Mouse (Mus musculus) MEL (cell line): ENCODE measurements at regions not wholly inside any gene's neighbourhood (a gene's known extent, or its start where the extent isn't known, plus 50 kb on each side); places are given as distances from the start of the nearest gene placed in this dataset.

Experiments used
- DNase-seq: peaks from one replicate; pipeline ENCODE4 v3.0.0; 2011; ENCODE audit warnings: low read depth, low spot score
- H3K27ac ChIP-seq: 2 replicates; pipeline ENCODE4 v1.5.1; 2012; ENCODE audit warnings: low read depth, mild to moderate bottlenecking, control low read depth, low read length, moderate library complexity; ENCODE audit not compliant: control insufficient read depth
- H3K27me3 ChIP-seq, 2 experiments: fragments of 150-350 bp in 1 of 2; sonication (generic) in 1 of 2; 2 replicates each; pipeline ENCODE4 v1.6.1; 2012; ENCODE audit warnings: low read length in 2 of 2, mild to moderate bottlenecking in 2 of 2, improper control_type of control experiment in 1 of 2, moderate library complexity in 1 of 2; ENCODE audit not compliant: insufficient read depth in 2 of 2, control insufficient read depth in 1 of 2
- H3K36me3 ChIP-seq, 2 experiments: 2 replicates each; pipeline ENCODE4 v1.6.1; 2012 to 2014; ENCODE audit warnings: low read length in 2 of 2, improper control_type of control experiment in 1 of 2, inconsistent platforms in 1 of 2, mild to moderate bottlenecking in 1 of 2; ENCODE audit not compliant: insufficient read depth in 2 of 2, control insufficient read depth in 1 of 2
- H3K4me1 ChIP-seq, 2 experiments: fragments of 150-350 bp in 1 of 2; sonication (generic) in 1 of 2; 2 replicates each; pipeline ENCODE4 v1.6.1; 2012; ENCODE audit warnings: low read length in 2 of 2, improper control_type of control experiment in 1 of 2, mild to moderate bottlenecking in 1 of 2; ENCODE audit not compliant: insufficient read depth in 2 of 2, control insufficient read depth in 1 of 2
- H3K4me3 ChIP-seq, 2 experiments: fragments of 150-350 bp in 1 of 2; sonication (generic) in 1 of 2; 2 replicates each; pipeline ENCODE4 v1.5.1; 2012; ENCODE audit warnings: low read depth in 2 of 2, low read length in 2 of 2, mild to moderate bottlenecking in 2 of 2, moderate library complexity in 2 of 2, control low read depth in 1 of 2, improper control_type of control experiment in 1 of 2; ENCODE audit not compliant: control insufficient read depth in 1 of 2, insufficient read depth in 1 of 2
- H3K79me2 ChIP-seq: 2 replicates; pipeline ENCODE4 v1.6.1; 2012; ENCODE audit warnings: mild to moderate bottlenecking, low read length, moderate library complexity; ENCODE audit not compliant: control insufficient read depth, poor library complexity, insufficient read depth
- H3K9ac ChIP-seq: 2 replicates; pipeline ENCODE4 v1.6.1; 2012; ENCODE audit warnings: low read depth, mild to moderate bottlenecking, control low read depth, low read length, moderate library complexity; ENCODE audit not compliant: control insufficient read depth, poor library complexity, severe bottlenecking
- H3K9me3 ChIP-seq: fragments of 150-350 bp; sonication (generic); replicated peaks from 2 replicates; pipeline ENCODE4 v1.6.1; 2012; ENCODE audit warnings: mild to moderate bottlenecking, low read length, improper control_type of control experiment, moderate library complexity; ENCODE audit not compliant: insufficient read depth
- CTCF ChIP-seq, 3 experiments: IDR thresholded peaks in 2 of 3; conservative IDR thresholded peaks in 1 of 3; 2 replicates each; pipeline ENCODE4 v1.5.1; 2011 to 2012; ENCODE audit warnings: low read length in 3 of 3, low read depth in 2 of 3, mild to moderate bottlenecking in 2 of 3, improper control_type of control experiment in 1 of 3, inconsistent platforms in 1 of 3, mixed read lengths in 1 of 3, moderate library complexity in 1 of 3; ENCODE audit not compliant: control insufficient read depth in 1 of 3, insufficient read depth in 1 of 3, poor library complexity in 1 of 3, severe bottlenecking in 1 of 3
- EP300 ChIP-seq, 2 experiments: IDR thresholded peaks; 2 replicates each; pipeline ENCODE4 v1.6.1; 2011; ENCODE audit warnings: improper control_type of control experiment in 2 of 2, low read length in 2 of 2, low read depth in 1 of 2, mild to moderate bottlenecking in 1 of 2
- ETS1 ChIP-seq: IDR thresholded peaks from 2 replicates; pipeline ENCODE4 v1.6.1; 2012; ENCODE audit warnings: low read depth, mild to moderate bottlenecking, inconsistent platforms, low read length, improper control_type of control experiment, moderate library complexity
- GABPA ChIP-seq: IDR thresholded peaks from 2 replicates; pipeline ENCODE4 v1.6.1; 2012; ENCODE audit warnings: low read depth, mild to moderate bottlenecking, inconsistent platforms, low read length, improper control_type of control experiment, moderate library complexity
- GATA1 ChIP-seq: IDR thresholded peaks from 2 replicates; pipeline ENCODE4 v1.6.1; 2011; ENCODE audit warnings: low read depth, low read length, improper control_type of control experiment
- HCFC1 ChIP-seq: IDR thresholded peaks from 2 replicates; pipeline ENCODE4 v1.6.1; 2012; ENCODE audit warnings: low read depth, mild to moderate bottlenecking, inconsistent platforms, low read length, improper control_type of control experiment, moderate library complexity
- JUND ChIP-seq: IDR thresholded peaks from 2 replicates; pipeline ENCODE4 v1.6.1; 2011; ENCODE audit warnings: low read depth, mild to moderate bottlenecking, improper control_type of control experiment, low read length
- KAT2A ChIP-seq: conservative IDR thresholded peaks from 2 replicates; pipeline ENCODE4 v1.6.1; 2012; ENCODE audit warnings: low read depth, low read length, improper control_type of control experiment, inconsistent platforms
- MAX ChIP-seq: IDR thresholded peaks from 2 replicates; pipeline ENCODE4 v1.6.1; 2011; ENCODE audit warnings: low read length, improper control_type of control experiment
- MAZ ChIP-seq: IDR thresholded peaks from 2 replicates; pipeline ENCODE4 v1.6.1; 2012; ENCODE audit warnings: low read depth, mild to moderate bottlenecking, inconsistent platforms, low read length, improper control_type of control experiment
- MEF2A ChIP-seq: IDR thresholded peaks from 2 replicates; pipeline ENCODE4 v1.6.1; 2014; ENCODE audit warnings: low read depth, mild to moderate bottlenecking, inconsistent platforms, low read length, improper control_type of control experiment; ENCODE audit not compliant: poor library complexity, insufficient replicate concordance, severe bottlenecking; ENCODE audit errors: extremely low read depth
- MXI1 ChIP-seq: IDR thresholded peaks from 2 replicates; pipeline ENCODE4 v1.6.1; 2011; ENCODE audit warnings: mild to moderate bottlenecking, low read depth, low read length, improper control_type of control experiment
- MYC ChIP-seq: IDR thresholded peaks from 2 replicates; pipeline ENCODE4 v1.6.1; 2011; ENCODE audit warnings: low read depth, mild to moderate bottlenecking, low read length, improper control_type of control experiment, moderate library complexity
- NRF1 ChIP-seq: IDR thresholded peaks from 2 replicates; pipeline ENCODE4 v1.6.1; 2014; ENCODE audit warnings: low read depth, mild to moderate bottlenecking, inconsistent platforms, low read length, improper control_type of control experiment, moderate library complexity; ENCODE audit not compliant: poor library complexity, insufficient read depth, severe bottlenecking
- POLR2A ChIP-seq, 2 experiments: IDR thresholded peaks; 2 replicates each; pipeline ENCODE4 v1.6.1; 2011 to 2012; ENCODE audit warnings: low read length in 2 of 2, mild to moderate bottlenecking in 2 of 2, control low read depth in 1 of 2, improper control_type of control experiment in 1 of 2, low read depth in 1 of 2, moderate library complexity in 1 of 2; ENCODE audit not compliant: control insufficient read depth in 1 of 2, insufficient read depth in 1 of 2, poor library complexity in 1 of 2
- POLR2AphosphoS2 ChIP-seq: IDR thresholded peaks from 2 replicates; pipeline ENCODE4 v1.6.1; 2011; ENCODE audit warnings: low read length, improper control_type of control experiment
- POLR2AphosphoS5 ChIP-seq: IDR thresholded peaks from 2 replicates; pipeline ENCODE4 v1.6.1; 2012; ENCODE audit warnings: low read depth, borderline replicate concordance, mild to moderate bottlenecking, inconsistent platforms, low read length, moderate library complexity, mixed read lengths
- RAD21 ChIP-seq: IDR thresholded peaks from 2 replicates; pipeline ENCODE4 v1.6.1; 2011; ENCODE audit warnings: mild to moderate bottlenecking, low read depth, low read length, improper control_type of control experiment
- RCOR1 ChIP-seq: IDR thresholded peaks from 2 replicates; pipeline ENCODE4 v1.6.1; 2012; ENCODE audit warnings: low read depth, mild to moderate bottlenecking, inconsistent platforms, low read length, improper control_type of control experiment
- SIN3A ChIP-seq: IDR thresholded peaks from 2 replicates; pipeline ENCODE4 v1.6.1; 2012; ENCODE audit warnings: low read length, improper control_type of control experiment, inconsistent platforms
- TAL1 ChIP-seq: IDR thresholded peaks from 2 replicates; pipeline ENCODE4 v1.6.1; 2012; ENCODE audit warnings: mild to moderate bottlenecking, inconsistent platforms, low read length, moderate library complexity, mixed read lengths
- TBP ChIP-seq: IDR thresholded peaks from 2 replicates; pipeline ENCODE4 v1.8.0; 2011; ENCODE audit warnings: low read depth, low read length, improper control_type of control experiment
- TCF12 ChIP-seq: IDR thresholded peaks from 2 replicates; pipeline ENCODE4 v1.6.1; 2014; ENCODE audit warnings: low read depth, mild to moderate bottlenecking, inconsistent platforms, low read length, improper control_type of control experiment, moderate library complexity
- UBTF ChIP-seq: IDR thresholded peaks from 2 replicates; pipeline ENCODE4 v1.6.1; 2012; ENCODE audit warnings: low read depth, mild to moderate bottlenecking, inconsistent platforms, low read length, improper control_type of control experiment, moderate library complexity, borderline replicate concordance; ENCODE audit not compliant: insufficient read depth
- USF1 ChIP-seq: IDR thresholded peaks from 2 replicates; pipeline ENCODE4 v1.6.1; 2014; ENCODE audit warnings: low read depth, mild to moderate bottlenecking, inconsistent platforms, low read length, improper control_type of control experiment, moderate library complexity
- USF2 ChIP-seq, 2 experiments: IDR thresholded peaks; 2 replicates each; pipeline ENCODE4 v1.6.1; 2011 to 2012; ENCODE audit warnings: improper control_type of control experiment in 2 of 2, low read length in 2 of 2, borderline replicate concordance in 1 of 2, inconsistent platforms in 1 of 2, low read depth in 1 of 2, mild to moderate bottlenecking in 1 of 2; ENCODE audit not compliant: insufficient read depth in 1 of 2
- ZKSCAN1 ChIP-seq: IDR thresholded peaks from 2 replicates; pipeline ENCODE4 v1.6.1; 2012; ENCODE audit warnings: low read depth, mild to moderate bottlenecking, inconsistent platforms, low read length, improper control_type of control experiment, moderate library complexity
- ZMIZ1 ChIP-seq: IDR thresholded peaks from 2 replicates; pipeline ENCODE4 v1.6.1; 2012; ENCODE audit warnings: low read depth, mild to moderate bottlenecking, inconsistent platforms, low read length, improper control_type of control experiment, moderate library complexity

- DNase-seq: no peak
- TF ChIP-seq MAX: no peak
- TF ChIP-seq MXI1: no peak
- no peak for TF ChIP-seq HCFC1
- no peak for TF ChIP-seq TAL1
- TF ChIP-seq GATA1: no peak
- TF ChIP-seq NRF1: no peak
- no peak for TF ChIP-seq POLR2AphosphoS2
- TF ChIP-seq RCOR1: no peak
- no peak for TF ChIP-seq CTCF (IDR thresholded peaks at IDR 0.05 in 2 of 3, conservative IDR thresholded peaks at IDR 0.05 in 1 of 3; ENCODE audit: control insufficient read depth in 1 of 3, insufficient read depth in 1 of 3, low read depth in 2 of 3, low read length in 3 of 3, poor library complexity in 1 of 3, severe bottlenecking in 1 of 3)
- no peak for TF ChIP-seq KAT2A
- no peak for TF ChIP-seq POLR2A (IDR thresholded peaks at IDR 0.05; ENCODE audit: control insufficient read depth in 1 of 2, insufficient read depth in 1 of 2, low read depth in 1 of 2, low read length in 2 of 2, poor library complexity in 1 of 2)
- no peak for TF ChIP-seq GABPA
- no peak for TF ChIP-seq POLR2AphosphoS5
- Histone ChIP-seq H3K9ac (no peak overlapping the region), H3K27me3 (no peaks in the 10 kb centered on the region), H3K9me3 (no peaks in the 10 kb centered on the region), H3K4me3 (no peak overlapping the region), H3K79me2 (no peaks in the 10 kb centered on the region), H3K27ac (no peak overlapping the region), H3K36me3 (no peaks in the 10 kb centered on the region), H3K4me1 (no peaks in the 10 kb centered on the region)
Measured at GRCm38 (mm10) chr2:81450514-81450913, 602.5 kb upstream of the Zfp804a start.

- H3K27ac ChIP-seq: no peak overlapping the region
- no peak overlapping the region for H3K9ac ChIP-seq
- DNase-seq: no peak
- H3K36me3 ChIP-seq: no peaks in the 10 kb centered on the region
- H3K4me3 ChIP-seq: no peak overlapping the region
- no peaks in the 10 kb centered on the region for H3K79me2 ChIP-seq
- H3K9me3 ChIP-seq: no peaks in the 10 kb centered on the region
- no peaks in the 10 kb centered on the region for H3K27me3 ChIP-seq
- no peaks in the 10 kb centered on the region for H3K4me1 ChIP-seq
- no peak for TF ChIP-seq ZKSCAN1
- TF ChIP-seq RAD21: no peak
- TF ChIP-seq ETS1: no peak
- no peak for TF ChIP-seq USF2 (IDR thresholded peaks at IDR 0.05; ENCODE audit: borderline replicate concordance in 1 of 2, insufficient read depth in 1 of 2, low read depth in 1 of 2, low read length in 2 of 2)
- TF ChIP-seq SIN3A: no peak
- no peak for TF ChIP-seq TCF12
- no peak for TF ChIP-seq MEF2A
- no peak for TF ChIP-seq UBTF
- no peak for TF ChIP-seq MYC
- no peak for TF ChIP-seq USF1
- TF ChIP-seq TBP: no peak
- no peak for TF ChIP-seq GABPA
- TF ChIP-seq HCFC1: no peak
- no peak for TF ChIP-seq EP300 (IDR thresholded peaks at IDR 0.05; ENCODE audit: low read depth in 1 of 2, low read length in 2 of 2)
- TF ChIP-seq MXI1: no peak
- TF ChIP-seq ZMIZ1: no peak
- TF ChIP-seq JUND: no peak
- TF ChIP-seq MAZ: no peak
Measured at GRCm38 (mm10) chr2:81488821-81489220, 564.2 kb upstream of the Zfp804a start.
